ENCODE assay signal across 20 mouse cellular contexts in genomic region chrX:11931432-11931831, GRCm38 (mm10).
A peak's percentile ranks its signal among the peaks of the same experiment; 100 is the strongest.
DNase-seq lines count a peak whose midpoint lies in the region; ATAC-seq and TF ChIP-seq lines count a peak whose summit lies in the region.
"Had no signal": no experiment of that assay in that cellular context is flagged by ENCODE, and none has a peak within 500 bp of the region (broad histone marks: within the 10 kb centered on the region; RNA-seq: fewer than 3 reads in every experiment).

No protein-coding gene starts in this region.

- no peak for TF ChIP-seq POLR2A in myocyte (IDR thresholded peaks at IDR 0.05; ENCODE audit: insufficient read length, low read depth)

- no peak for DNase-seq in kidney, adult 18-20 months
- no peak for DNase-seq in neural tube, embryonic 10.5 days (ENCODE audit: extremely low spot score, low spot score)
- DNase-seq in embryonic facial prominence, embryonic 14.5 days (ENCODE audit: low spot score) = peak; percentile 26
- DNase-seq in left cerebral cortex, postnatal 4 days = no peak
- DNase-seq: adrenal gland, postnatal 14 days; cerebellum, adult 2 months; gastrocnemius, postnatal 14 days; heart, postnatal 14 days; right cerebral cortex, postnatal 4 days had no signal

- peaks cover 12% of the 10 kb centered on the region for H3K4me1 ChIP-seq in kidney, embryonic 15.5 days
- no peaks in the 10 kb centered on the region for H3K4me1 ChIP-seq in neural tube, embryonic 14.5 days (ENCODE audit: control insufficient read depth, insufficient read depth, low read length)
- 0 out of 2 replicates have a peak, but pooled peaks cover 7% of the 10 kb centered on the region for H3K4me1 ChIP-seq in embryonic facial prominence, embryonic 14.5 days (ENCODE audit: control insufficient read depth, insufficient read depth, low read length)
- H3K4me1 ChIP-seq: liver, embryonic 15.5 days had no signal

- 38% methylated on average over 9 of the region's 9 CpGs for WGBS in kidney, embryonic 15.5 days
- WGBS in neural tube, embryonic 14.5 days = 37% methylated on average over 9 of the region's 9 CpGs
- WGBS in embryonic facial prominence, embryonic 14.5 days = 34% methylated on average over 9 of the region's 9 CpGs

- ATAC-seq in kidney, embryonic 15.5 days (replicated peaks; ENCODE audit: low FRiP score) = 0 out of 2 replicates have a peak, but pooled peaks have one; percentile 36
- 0 out of 2 replicates have a peak, but pooled peaks have one; percentile 9 for ATAC-seq in neural tube, embryonic 14.5 days (ENCODE audit: low read depth)
- ATAC-seq in embryonic facial prominence, embryonic 14.5 days (ENCODE audit: low read depth) = 0 out of 2 replicates have a peak, but pooled peaks have one; percentile 22
- ATAC-seq in granulocyte monocyte progenitor cell, adult 5-6 weeks (replicated peaks; ENCODE audit: poor library complexity, severe bottlenecking) = no peak
- ATAC-seq: CD4-positive, CD25-positive, alpha-beta regulatory T cell, adult 4 months; hindbrain, postnatal 0 days; midbrain, embryonic 16.5 days had no signal

- H3ac ChIP-seq in myocyte (ENCODE audit: control insufficient read depth, insufficient read length) = no peak overlapping the region

- no peak overlapping the region for H3K27ac ChIP-seq in kidney, embryonic 15.5 days
- H3K27ac ChIP-seq in neural tube, embryonic 14.5 days (ENCODE audit: low read depth, low read length) = no peak overlapping the region
- no peak overlapping the region for H3K27ac ChIP-seq in embryonic facial prominence, embryonic 14.5 days (replicated peaks; ENCODE audit: low read depth, low read length)
- H3K27ac ChIP-seq: heart, embryonic 10.5 days; hindbrain, postnatal 0 days; liver, embryonic 15.5 days; neural tube, embryonic 13.5 days had no signal

- H3K79me2 ChIP-seq in myocyte (ENCODE audit: control insufficient read depth, insufficient read depth) = no peaks in the 10 kb centered on the region

- H3K36me3 ChIP-seq in kidney, embryonic 15.5 days = no peaks in the 10 kb centered on the region
- H3K36me3 ChIP-seq in neural tube, embryonic 14.5 days (ENCODE audit: control insufficient read depth, insufficient read depth, low read length) = no peaks in the 10 kb centered on the region
- no peaks in the 10 kb centered on the region for H3K36me3 ChIP-seq in embryonic facial prominence, embryonic 14.5 days (ENCODE audit: control insufficient read depth, insufficient read depth, low read length)
- no peaks in the 10 kb centered on the region for H3K36me3 ChIP-seq in myocyte (ENCODE audit: control insufficient read depth, insufficient read depth)
- H3K36me3 ChIP-seq: heart, embryonic 10.5 days; liver, embryonic 15.5 days; neural tube, embryonic 13.5 days had no signal

- H3K4me2 ChIP-seq in kidney, embryonic 15.5 days = no peak overlapping the region
- H3K4me2 ChIP-seq in neural tube, embryonic 14.5 days (ENCODE audit: low read depth, low read length) = no peak overlapping the region
- no peak overlapping the region for H3K4me2 ChIP-seq in embryonic facial prominence, embryonic 14.5 days (ENCODE audit: low read depth, low read length)
- H3K4me2 ChIP-seq in myocyte (ENCODE audit: low read depth) = peak overlapping the region; percentile 6
- H3K4me2 ChIP-seq: liver, embryonic 15.5 days; neural tube, embryonic 13.5 days had no signal

- no peak overlapping the region for H3K4me3 ChIP-seq in kidney, embryonic 15.5 days (replicated peaks)
- H3K4me3 ChIP-seq in neural tube, embryonic 14.5 days (ENCODE audit: low read depth, low read length) = no peak overlapping the region
- no peak overlapping the region for H3K4me3 ChIP-seq in embryonic facial prominence, embryonic 14.5 days (ENCODE audit: low read depth, low read length)
- H3K4me3 ChIP-seq in myocyte = no peak overlapping the region
- H3K4me3 ChIP-seq: heart, embryonic 10.5 days; liver, embryonic 15.5 days; megakaryocyte, embryonic 14.5 days; neural tube, embryonic 13.5 days had no signal

- H3K27me3 ChIP-seq in kidney, embryonic 15.5 days = peaks cover 44% of the 10 kb centered on the region
- no peaks in the 10 kb centered on the region for H3K27me3 ChIP-seq in neural tube, embryonic 14.5 days (ENCODE audit: control insufficient read depth, insufficient read depth, low read length)
- H3K27me3 ChIP-seq in embryonic facial prominence, embryonic 14.5 days (replicated peaks; ENCODE audit: control insufficient read depth, insufficient read depth, low read length) = no peaks in the 10 kb centered on the region; the same call in 1 of the 2 replicates
- no peaks in the 10 kb centered on the region for H3K27me3 ChIP-seq in myocyte (ENCODE audit: control insufficient read depth, insufficient read depth, insufficient read length)

- no peak overlapping the region for H3K9ac ChIP-seq in kidney, embryonic 15.5 days
- no peak overlapping the region for H3K9ac ChIP-seq in neural tube, embryonic 14.5 days (replicated peaks; ENCODE audit: low read depth, low read length)
- no peak overlapping the region for H3K9ac ChIP-seq in embryonic facial prominence, embryonic 14.5 days (ENCODE audit: low read depth, low read length)
- H3K9ac ChIP-seq: liver, embryonic 15.5 days; neural tube, embryonic 13.5 days had no signal

- intact Hi-C loops in left cerebral cortex, postnatal 4 days (cut with DNase I) = no loop called here

- H3K9me3 ChIP-seq in kidney, embryonic 15.5 days (replicated peaks) = no peaks in the 10 kb centered on the region
- no peaks in the 10 kb centered on the region for H3K9me3 ChIP-seq in neural tube, embryonic 14.5 days (ENCODE audit: control insufficient read depth, low read length)
- H3K9me3 ChIP-seq in embryonic facial prominence, embryonic 14.5 days (ENCODE audit: control insufficient read depth, low read length) = no peaks in the 10 kb centered on the region
- H3K9me3 ChIP-seq: heart, embryonic 10.5 days; liver, embryonic 15.5 days; megakaryocyte, embryonic 14.5 days; neural tube, embryonic 13.5 days had no signal

TF ChIP-seq in myocyte, 11 proteins besides CTCF, POLR2A, EP300 and RAD21:
- TF ChIP-seq MYOG (IDR thresholded peaks at IDR 0.05; ENCODE audit: control insufficient read depth in 1 of 3, insufficient read depth in 1 of 3, insufficient read length in 2 of 3, low read depth in 2 of 3) (no peak), MYOD1 (IDR thresholded peaks at IDR 0.05; ENCODE audit: control insufficient read depth in 1 of 3, insufficient read length in 2 of 3, low read depth in 2 of 3) (peak in 1 of 3 experiments; percentile 35), TCF3 (IDR thresholded peaks at IDR 0.05; ENCODE audit: insufficient read length, low read depth) (no peak)
